Mouse (Mus musculus) gastrocnemius, adult 2 months (tissue): Measurements from ENCODE around the gene Uhrf1bp1. TPM values are rescaled to one million over a fixed set of nuclear protein-coding genes. Genes with fewer than 3 reads are reported as not detected.

Experiments
- DNase-seq: peaks from one replicate; pipeline ENCODE4 v3.0.0; 2022
- H3K27ac ChIP-seq: fragments of 200-600 bp; 2 replicates; pipeline ENCODE4 v1.8.1; 2022; ENCODE audit warnings: mild to moderate bottlenecking
- H3K4me3 ChIP-seq: fragments of 200-600 bp; 2 replicates; pipeline ENCODE4 v1.8.1; 2022; ENCODE audit warnings: mild to moderate bottlenecking, moderate library complexity
- CTCF ChIP-seq: fragments of 200-600 bp; IDR thresholded peaks from 2 replicates; pipeline ENCODE4 v1.8.1; 2022; ENCODE audit warnings: antibody characterized with exemption, mild to moderate bottlenecking, moderate library complexity
- intact Hi-C: fragments of 180-260 bp; cut with DNase I; formaldehyde crosslinking; loops from one replicate; pipeline ENCODE4 v1.15.1; 2025
- total RNA-seq, 2 experiments: library from RNA; stranded (reverse); gene quantifications; 2 replicates each; pipeline ENCODE4 v1.2.3; 2021

Uhrf1bp1 gene
- total RNA-seq, 2 experiments from 2014 or later = 25.9 to 26.0 TPM

GRCm38 (mm10) chr17:27946371-27946770, 90.1 kb downstream of the Uhrf1bp1 start:
- intact Hi-C loops = no loop called here
- peak; percentile 52 for DNase-seq
- Histone ChIP-seq H3K27ac (peak overlapping the region; percentile 38; the same call in 1 of the 2 replicates), H3K4me3 (no peak overlapping the region)
- no peak for TF ChIP-seq CTCF

- no peak for TF ChIP-seq CTCF
- Histone ChIP-seq H3K27ac (peak overlapping the region; percentile 38), H3K4me3 (no peak overlapping the region)
- intact Hi-C loops = no loop called here
- no peak for DNase-seq
Measured at GRCm38 (mm10) chr17:27947155-27947554, 90.9 kb downstream of the Uhrf1bp1 start.

Other genes starting within 250 kb of the Uhrf1bp1 start
- 100 to 1,000 TPM; 222 to 261 TPM for gene Nudt3, start 232.9 kb upstream of the Uhrf1bp1 start, total RNA-seq
- gene RPS10-NUDT3, start 221.2 kb upstream of the Uhrf1bp1 start, total RNA-seq = 1 to 10 TPM in 1 of 2 experiments, not detected in 1; 1.4 TPM
- gene Rps10, start 219.8 kb upstream of the Uhrf1bp1 start, total RNA-seq = 100 to 1,000 TPM; 342 to 407 TPM
- gene Pacsin1, start 200.9 kb upstream of the Uhrf1bp1 start, total RNA-seq = under 1 TPM in 1 of 2 experiments, not detected in 1; 0.18 TPM
- gene Spdef, start 127.5 kb upstream of the Uhrf1bp1 start, total RNA-seq = not detected
- 100 to 1,000 TPM; 182 to 201 TPM for gene D17Wsu92e, start 35.8 kb upstream of the Uhrf1bp1 start, total RNA-seq
- 10 to 100 TPM; 68.3 to 71.2 TPM for gene Snrpc, start 18.3 kb upstream of the Uhrf1bp1 start, total RNA-seq
- gene Anks1, start 52.9 kb downstream of the Uhrf1bp1 start, total RNA-seq = 10 to 100 TPM in 1 of 2 experiments, 1 to 10 TPM in 1; 8.8 to 23.4 TPM
- gene Taf11, start 53.4 kb downstream of the Uhrf1bp1 start, total RNA-seq = 10 to 100 TPM; 14.0 to 19.1 TPM
- gene Tcp11, start 224.2 kb downstream of the Uhrf1bp1 start, total RNA-seq = not detected